Mouse (Mus musculus): Measurements from ENCODE around the gene Shf. TPM values are rescaled to one million over a fixed set of nuclear protein-coding genes. Genes with fewer than 3 reads are reported as not detected.

Shf gene
- total and polyA plus RNA-seq, 3 experiments = 3.5 to 5.6 (median 5.3) TPM

- WGBS = 9% methylated on average over 23 of the region's 23 CpGs
- no peak overlapping the region for H3K9ac ChIP-seq (ENCODE audit: low read depth, low read length)
- intact Hi-C loops (cut with DNase I) = loop anchor here (2.0 kb wide), 1 partner anchor 107 kb away; no protein-coding TSS in a partner anchor
- no peak overlapping the region for H3K27ac ChIP-seq
- TF ChIP-seq EP300 (IDR thresholded peaks at IDR 0.05; ENCODE audit: insufficient read depth, low read depth, low read length) (no peak), POLR2A (IDR thresholded peaks at IDR 0.05; ENCODE audit: insufficient read depth, low read depth, low read length) (no peak), CTCF (IDR thresholded peaks at IDR 0.05) (no peak)
- no peaks in the 10 kb centered on the region for H3K36me3 ChIP-seq (ENCODE audit: control insufficient read depth, insufficient read depth, low read length)
- peak overlapping the region; percentile 39; the same call in 1 of the 2 replicates for H3K4me3 ChIP-seq
- no peak for DNase-seq
- H3K4me1 ChIP-seq (ENCODE audit: control insufficient read depth, insufficient read depth, low read length) = peaks cover 1% of the 10 kb centered on the region; the same call in 1 of the 2 replicates
- H3K27me3 ChIP-seq (ENCODE audit: control insufficient read depth, insufficient read depth, low read length) = peaks cover 28% of the 10 kb centered on the region
- no peaks in the 10 kb centered on the region for H3K79me2 ChIP-seq (replicated peaks; ENCODE audit: control insufficient read depth, insufficient read depth, low read length)
Measured at GRCm38 (mm10) chr2:122301921-122302573, 66.9 kb downstream of the Shf start.

- H3K79me2 ChIP-seq (replicated peaks; ENCODE audit: control insufficient read depth, insufficient read depth, low read length) = no peaks in the 10 kb centered on the region
- H3K27ac ChIP-seq = no peak overlapping the region
- intact Hi-C loops (cut with DNase I) = no loop called here
- peak overlapping the region; percentile 39 for H3K4me3 ChIP-seq
- H3K4me1 ChIP-seq (ENCODE audit: control insufficient read depth, insufficient read depth, low read length) = peaks cover 1% of the 10 kb centered on the region; the same call in 1 of the 2 replicates
- DNase-seq = peak; percentile 30 to 41
- H3K27me3 ChIP-seq (ENCODE audit: control insufficient read depth, insufficient read depth, low read length) = peaks cover 28% of the 10 kb centered on the region
- no peak for TF ChIP-seq POLR2A (IDR thresholded peaks at IDR 0.05; ENCODE audit: insufficient read depth, low read depth, low read length)
- TF ChIP-seq EP300 (IDR thresholded peaks at IDR 0.05; ENCODE audit: insufficient read depth, low read depth, low read length) = no peak
- TF ChIP-seq CTCF (IDR thresholded peaks at IDR 0.05) = no peak
- H3K9ac ChIP-seq (ENCODE audit: low read depth, low read length) = no peak overlapping the region
- no peaks in the 10 kb centered on the region for H3K36me3 ChIP-seq (ENCODE audit: control insufficient read depth, insufficient read depth, low read length)
- WGBS = 1% methylated on average over 48 of the region's 48 CpGs
Measured at GRCm38 (mm10) chr2:122301081-122301920, 67.7 kb downstream of the Shf start.

- Histone ChIP-seq H3K27ac (no peak overlapping the region), H3K9ac (ENCODE audit: low read depth, low read length) (no peak overlapping the region), H3K4me3 (no peak overlapping the region), H3K4me1 (ENCODE audit: control insufficient read depth, insufficient read depth, low read length) (peaks cover 1% of the 10 kb centered on the region; the same call in 1 of the 2 replicates), H3K79me2 (replicated peaks; ENCODE audit: control insufficient read depth, insufficient read depth, low read length) (no peaks in the 10 kb centered on the region), H3K36me3 (ENCODE audit: control insufficient read depth, insufficient read depth, low read length) (no peaks in the 10 kb centered on the region), H3K27me3 (ENCODE audit: control insufficient read depth, insufficient read depth, low read length) (peaks cover 28% of the 10 kb centered on the region)
- intact Hi-C loops (cut with DNase I) = no loop called here
- 11% methylated on average over 14 of the region's 14 CpGs for WGBS
- DNase-seq = no peak
- TF ChIP-seq EP300 (IDR thresholded peaks at IDR 0.05; ENCODE audit: insufficient read depth, low read depth, low read length) = no peak
- TF ChIP-seq CTCF (IDR thresholded peaks at IDR 0.05) = no peak
- no peak for TF ChIP-seq POLR2A (IDR thresholded peaks at IDR 0.05; ENCODE audit: insufficient read depth, low read depth, low read length)
Measured at GRCm38 (mm10) chr2:122300656-122301020, 68.3 kb downstream of the Shf start.

- no peaks in the 10 kb centered on the region for H3K36me3 ChIP-seq (ENCODE audit: control insufficient read depth, insufficient read depth, low read length)
- H3K27me3 ChIP-seq (ENCODE audit: control insufficient read depth, insufficient read depth, low read length) = peaks cover 29% of the 10 kb centered on the region
- H3K4me1 ChIP-seq (ENCODE audit: control insufficient read depth, insufficient read depth, low read length) = peaks cover 1% of the 10 kb centered on the region; the same call in 1 of the 2 replicates
- 39% methylated on average over 14 of the region's 14 CpGs for WGBS
- H3K9ac ChIP-seq (ENCODE audit: low read depth, low read length) = no peak overlapping the region
- DNase-seq = no peak
- H3K27ac ChIP-seq = no peak overlapping the region
- H3K79me2 ChIP-seq (replicated peaks; ENCODE audit: control insufficient read depth, insufficient read depth, low read length) = no peaks in the 10 kb centered on the region
- intact Hi-C loops (cut with DNase I) = no loop called here
- H3K4me3 ChIP-seq = no peak overlapping the region
- no peak for TF ChIP-seq POLR2A (IDR thresholded peaks at IDR 0.05; ENCODE audit: insufficient read depth, low read depth, low read length)
- TF ChIP-seq EP300 (IDR thresholded peaks at IDR 0.05; ENCODE audit: insufficient read depth, low read depth, low read length) = no peak
- TF ChIP-seq CTCF (IDR thresholded peaks at IDR 0.05) = no peak
Measured at GRCm38 (mm10) chr2:122299911-122300655, 68.9 kb downstream of the Shf start.

Other genes starting within 250 kb of the Shf start
- 100 to 1,000 TPM; 201 to 240 TPM for gene B2m, start 221.5 kb downstream of the Shf start, total RNA-seq (2021)
- gene B2m, start 221.5 kb downstream of the Shf start, polyA plus RNA-seq (2012; rRNA removed) = 400 and 574 TPM in 2 replicates
- gene Trim69, start 208.5 kb downstream of the Shf start, total RNA-seq (2021) = not detected
- gene Trim69, start 208.5 kb downstream of the Shf start, polyA plus RNA-seq (2012; rRNA removed) = 0.15 TPM in 1 of 2 replicates, not detected in the other
- not detected for gene Patl2, start 183.0 kb downstream of the Shf start, total RNA-seq (2021)
- not detected in 2 replicates for gene Patl2, start 183.0 kb downstream of the Shf start, polyA plus RNA-seq (2012; rRNA removed)
- gene Terb2, start 182.9 kb downstream of the Shf start, total RNA-seq (2021) = not detected
- not detected in 2 replicates for gene Terb2, start 182.9 kb downstream of the Shf start, polyA plus RNA-seq (2012; rRNA removed)
- 100 to 1,000 TPM; 169 to 202 TPM for gene Sord, start 134.4 kb downstream of the Shf start, total RNA-seq (2021)
- gene Sord, start 134.4 kb downstream of the Shf start, polyA plus RNA-seq (2012; rRNA removed) = 70.0 and 115 TPM in 2 replicates
- gene Duox2, start 70.7 kb downstream of the Shf start, total RNA-seq (2021) = under 1 TPM; 0.57 to 0.61 TPM
- gene Duox2, start 70.7 kb downstream of the Shf start, polyA plus RNA-seq (2012; rRNA removed) = 0.53 and 0.84 TPM in 2 replicates
- under 1 TPM; 0.18 to 0.21 TPM for gene Duoxa2, start 70.3 kb downstream of the Shf start, total RNA-seq (2021)
- 0.18 and 0.23 TPM in 2 replicates for gene Duoxa2, start 70.3 kb downstream of the Shf start, polyA plus RNA-seq (2012; rRNA removed)
- under 1 TPM; 0.23 to 0.37 TPM for gene Duoxa1, start 55.4 kb downstream of the Shf start, total RNA-seq (2021)
- gene Duoxa1, start 55.4 kb downstream of the Shf start, polyA plus RNA-seq (2012; rRNA removed) = 1.1 and 1.5 TPM in 2 replicates
- gene Duox1, start 53.5 kb downstream of the Shf start, total RNA-seq (2021) = under 1 TPM; 0.10 to 0.34 TPM
- gene Duox1, start 53.5 kb downstream of the Shf start, polyA plus RNA-seq (2012; rRNA removed) = 0.51 and 0.73 TPM in 2 replicates
- gene Slc28a2, start 57.3 kb upstream of the Shf start, total RNA-seq (2021) = 10 to 100 TPM; 20.4 to 20.7 TPM
- gene Slc28a2, start 57.3 kb upstream of the Shf start, polyA plus RNA-seq (2012; rRNA removed) = 17.6 and 37.8 TPM in 2 replicates
- gene Gm14085, start 115.8 kb upstream of the Shf start, total RNA-seq (2021) = under 1 TPM; 0.45 to 0.52 TPM
- 0.06 and 1.3 TPM in 2 replicates for gene Gm14085, start 115.8 kb upstream of the Shf start, polyA plus RNA-seq (2012; rRNA removed)
- 1 to 10 TPM; 3.1 to 3.3 TPM for gene Gatm, start 242.1 kb upstream of the Shf start, total RNA-seq (2021)
- 4.4 and 4.7 TPM in 2 replicates for gene Gatm, start 242.1 kb upstream of the Shf start, polyA plus RNA-seq (2012; rRNA removed)

Data from heart, adult 2 months (tissue).